ENCODE assay signal across 8 mouse cellular contexts in genomic region chr13:31625333-31626101, GRCm38 (mm10). TPM values are rescaled to one million over a fixed set of nuclear protein-coding genes. Genes with fewer than 3 reads are reported as not detected.
DNase-seq lines count a peak whose midpoint lies in the region; ATAC-seq and TF ChIP-seq lines count a peak whose summit lies in the region.

Gene Foxf2 (plus strand): TSS chr13:31625816.

- H3K4me2 ChIP-seq in limb, embryonic 14.5 days (replicated peaks; ENCODE audit: low read depth, low read length, severe bottlenecking), result peak within 1 kb of the TSS; percentile 96
- H3K4me2 ChIP-seq in myocyte (ENCODE audit: low read depth), result peak within 1 kb of the TSS; percentile 77

- peak within 1 kb of the TSS; percentile 82 for H3ac ChIP-seq in myocyte (ENCODE audit: control insufficient read depth, insufficient read length)

- peak; percentile 32 to 37 for DNase-seq in adrenal gland, postnatal 36 days
- no peak for DNase-seq in adrenal gland, postnatal 4 days (ENCODE audit: low spot score in 2 of 2)
- peak; percentile 66 for DNase-seq in ZHBTc4 (ENCODE audit: low read depth, low spot score)
- peak; percentile 11 to 17 for DNase-seq in heart, adult 9 months (ENCODE audit: low spot score in 2 of 2)
- DNase-seq in limb, embryonic 14.5 days (ENCODE audit: low spot score), result no peak
- no peak for DNase-seq in spleen, adult 12 weeks (ENCODE audit: low spot score)
- DNase-seq in frontal cortex, postnatal 25 days (ENCODE audit: low spot score in 2 of 2), result no peak

- TF ChIP-seq POLR2A in limb, embryonic 14.5 days (IDR thresholded peaks at IDR 0.05; ENCODE audit: borderline replicate concordance, extremely low read depth, insufficient read depth, insufficient read length), result no peak
- TF ChIP-seq POLR2A in myocyte (IDR thresholded peaks at IDR 0.05; ENCODE audit: insufficient read length, low read depth), result peak; percentile 60

- H3K4me3 ChIP-seq in limb, embryonic 14.5 days (replicated peaks; ENCODE audit: low read length), result peak within 1 kb of the TSS; percentile 49
- H3K4me3 ChIP-seq in myocyte, result peak within 1 kb of the TSS; percentile 56

- peak within 1 kb of the TSS; percentile 61 for H3K9ac ChIP-seq in limb, embryonic 14.5 days (ENCODE audit: low read depth, low read length, severe bottlenecking)

- no peaks in the 10 kb centered on the region for H3K9me3 ChIP-seq in limb, embryonic 14.5 days (ENCODE audit: control insufficient read depth, low read length)

- ATAC-seq in limb, embryonic 14.5 days (ENCODE audit: low FRiP score, low read depth), result no peak

- H3K36me3 ChIP-seq in limb, embryonic 14.5 days (ENCODE audit: control insufficient read depth, insufficient read depth, low read length), result no peaks in the 10 kb centered on the region
- H3K36me3 ChIP-seq in myocyte (ENCODE audit: control insufficient read depth, insufficient read depth), result no peaks in the 10 kb centered on the region

- H3K27ac ChIP-seq in limb, embryonic 14.5 days (replicated peaks; ENCODE audit: low read depth, low read length), result no peak within 1 kb of the TSS; the same call in 1 of the 2 replicates

- 0% methylated on average over 24 of the region's 74 CpGs for WGBS in limb, embryonic 14.5 days

- H3K79me2 ChIP-seq in myocyte (ENCODE audit: control insufficient read depth, insufficient read depth), result peaks cover 6% of the 10 kb centered on the region

- peaks cover 21% of the 10 kb centered on the region for H3K4me1 ChIP-seq in limb, embryonic 14.5 days (ENCODE audit: control insufficient read depth, insufficient read depth, low read length)

- peaks cover 100% of the 10 kb centered on the region for H3K27me3 ChIP-seq in limb, embryonic 14.5 days (ENCODE audit: control insufficient read depth, insufficient read depth, low read length)
- H3K27me3 ChIP-seq in myocyte (ENCODE audit: control insufficient read depth, insufficient read depth, insufficient read length), result no peaks in the 10 kb centered on the region

TF ChIP-seq in myocyte, 11 proteins besides CTCF, POLR2A, EP300 and RAD21:
- peak; percentile 81 for TF ChIP-seq CEBPB (IDR thresholded peaks at IDR 0.05; ENCODE audit: insufficient read depth, poor library complexity, severe bottlenecking)
- peak in 2 of 3 experiments; percentile 38 to 66 for TF ChIP-seq MYOG (IDR thresholded peaks at IDR 0.05; ENCODE audit: control insufficient read depth in 1 of 3, insufficient read depth in 1 of 3, insufficient read length in 2 of 3, low read depth in 2 of 3)
- no peak for TF ChIP-seq TCF12 (IDR thresholded peaks at IDR 0.05; ENCODE audit: insufficient read depth, poor library complexity, severe bottlenecking)
- TF ChIP-seq POLR2AphosphoS2 (IDR thresholded peaks at IDR 0.05; ENCODE audit: insufficient read length, low read depth), result peak; percentile 36
- TF ChIP-seq TCF3 (IDR thresholded peaks at IDR 0.05; ENCODE audit: insufficient read length, low read depth), result no peak
- TF ChIP-seq MYOD1 (IDR thresholded peaks at IDR 0.05; ENCODE audit: control insufficient read depth in 1 of 3, insufficient read length in 2 of 3, low read depth in 2 of 3), result peak in 2 of 3 experiments; percentile 36 to 56
TF ChIP-seq in myocyte: peak in this region for 4.

RNA-seq across cellular contexts. Expression of gene Foxf2, which starts in this region (rescaled TPM):
- total RNA-seq in adrenal gland, postnatal 36 days (2021), result not detected
- under 1 TPM; 0.11 TPM for total RNA-seq in adrenal gland, postnatal 4 days (2021)
- 12.8 and 19.9 TPM in 2 replicates for polyA plus RNA-seq in limb, embryonic 14.5 days (2012; rRNA removed)
- polyA plus RNA-seq in limb, embryonic 14.5 days (2014; fragmentation: Nextera tagmentation; extraction: Ambion mirVana), result 5.0 and 6.1 TPM in 2 replicates
- polyA plus RNA-seq in myocyte (2012; fragmentation: generic; extraction: Trizol), result 4.5 TPM

Comparison
In these comparisons a context has a peak if more than half of its experiments do, and no peak if none do; other contexts are left out.
1. Peak in DNase-seq in adrenal gland, postnatal 36 days; RNA of the gene not detected or under 1 TPM.
2. DNase-seq: peak in ZHBTc4 (single experiment) and heart, adult 9 months (2 of 2); none in adrenal gland, postnatal 4 days (0 of 2), limb, embryonic 14.5 days (single experiment), spleen, adult 12 weeks (single experiment) and frontal cortex, postnatal 25 days (0 of 2).